Mouse (Mus musculus) lung, adult 2 months (tissue): ENCODE data around the gene Dclre1a.
A peak's percentile ranks its signal among the peaks of the same experiment; 100 is the strongest.

Experiments used
- CTCF ChIP-seq: fragments of 200-500 bp; IDR thresholded peaks from 2 replicates; pipeline ENCODE4 v1.5.1; 2011; ENCODE audit warnings: mild to moderate bottlenecking, low read length, control low read depth; ENCODE audit not compliant: insufficient read depth
- POLR2A ChIP-seq: fragments of 200-500 bp; IDR thresholded peaks from 2 replicates; pipeline ENCODE4 v1.6.1; 2011; ENCODE audit warnings: low read depth, mild to moderate bottlenecking, control low read depth, low read length, borderline replicate concordance; ENCODE audit errors: extremely low read depth

DNA sequence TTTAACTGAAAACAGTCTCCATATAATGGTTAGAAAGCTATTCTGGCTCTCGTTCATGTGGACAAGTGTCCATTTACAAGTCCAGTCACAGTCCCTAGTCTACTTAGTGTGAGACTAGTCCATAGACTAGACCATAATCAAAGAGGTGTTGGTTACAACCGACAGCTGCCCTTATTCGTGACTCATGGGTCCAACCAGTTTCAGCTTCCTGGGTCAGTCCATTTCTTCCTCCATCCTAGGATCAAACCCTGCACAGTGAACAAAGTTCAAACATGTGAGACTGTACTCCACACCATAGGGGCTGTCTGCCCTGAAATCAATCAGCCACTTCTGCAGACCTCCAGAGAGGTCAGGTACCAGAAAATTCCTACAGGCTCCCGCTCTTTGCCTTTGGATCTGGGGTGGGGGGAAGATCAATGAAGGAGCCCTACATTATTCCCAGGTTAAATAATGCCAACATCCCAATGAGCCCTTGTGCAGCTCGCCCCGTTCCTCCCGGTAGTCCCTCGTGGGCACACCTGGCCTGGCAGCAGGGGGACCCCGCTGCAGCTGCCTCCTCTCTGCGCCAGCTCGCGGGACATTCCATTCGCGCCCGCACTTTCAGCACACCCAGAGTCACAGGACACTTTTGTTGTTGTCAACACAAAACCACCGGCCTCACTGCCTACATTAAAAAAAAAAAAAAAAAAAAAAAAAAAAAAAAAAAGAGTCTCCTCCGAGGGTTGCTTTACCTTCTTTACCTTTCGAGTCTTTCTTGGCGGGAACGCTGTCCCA lies at the start of gene Dclre1a:
- TF ChIP-seq CTCF (no peak), POLR2A (peak; percentile 32; the same call in 1 of the 2 replicates)
